Mouse (Mus musculus) brain, embryonic 18.5 days (tissue): Measurements from ENCODE around the gene Sh3rf1.

ENCODE experiments used
- DNase-seq: peaks from one replicate; pipeline ENCODE4 v3.0.0-alpha.2; 2012; ENCODE audit warnings: low read depth, low spot score

Sh3rf1 gene

DNA sequence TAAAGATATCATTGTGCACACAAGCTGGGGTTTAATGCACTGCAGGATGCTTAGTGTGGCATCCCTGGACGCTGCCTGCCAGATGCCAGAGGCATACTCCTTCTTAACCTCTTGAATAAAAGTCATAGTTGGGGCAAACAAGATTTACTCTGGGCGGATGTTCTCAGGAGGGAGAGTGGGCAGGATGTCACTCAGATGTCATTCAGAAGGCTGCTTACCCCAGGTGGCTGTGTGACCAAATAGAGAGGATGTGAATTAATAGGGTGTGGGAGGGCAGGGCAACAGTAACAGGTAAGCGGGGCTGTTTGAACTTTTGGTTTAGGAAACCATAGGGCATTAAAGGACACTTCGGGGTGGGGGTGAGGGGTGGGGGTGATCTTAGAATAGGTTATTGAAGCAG, 37.7 kb downstream of the Sh3rf1 start:
- no peak for DNase-seq

DNA sequence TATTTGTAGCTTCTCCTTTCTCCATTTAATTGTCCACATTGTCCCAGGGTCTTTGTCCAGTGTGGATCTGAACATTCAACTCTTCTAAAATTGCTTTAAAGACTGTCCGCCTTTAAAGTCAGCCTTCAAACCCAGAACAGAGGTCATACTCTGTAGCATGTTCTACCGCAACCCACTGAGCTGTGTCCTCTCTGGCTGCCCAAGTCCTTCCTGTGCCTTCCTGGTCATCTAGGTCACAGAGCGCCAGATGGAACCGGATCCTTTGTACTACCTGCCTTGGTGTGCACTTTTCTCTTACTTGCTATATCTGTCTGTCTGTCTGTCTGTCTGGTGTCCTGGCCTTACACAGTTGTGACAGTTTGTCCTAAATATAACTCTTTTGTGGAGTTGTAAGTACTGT, 40.0 kb downstream of the Sh3rf1 start:
- DNase-seq: no peak

- DNase-seq: no peak
Measured at GRCm38 (mm10) chr8:61264881-61265280, 41.2 kb downstream of the Sh3rf1 start.

DNA sequence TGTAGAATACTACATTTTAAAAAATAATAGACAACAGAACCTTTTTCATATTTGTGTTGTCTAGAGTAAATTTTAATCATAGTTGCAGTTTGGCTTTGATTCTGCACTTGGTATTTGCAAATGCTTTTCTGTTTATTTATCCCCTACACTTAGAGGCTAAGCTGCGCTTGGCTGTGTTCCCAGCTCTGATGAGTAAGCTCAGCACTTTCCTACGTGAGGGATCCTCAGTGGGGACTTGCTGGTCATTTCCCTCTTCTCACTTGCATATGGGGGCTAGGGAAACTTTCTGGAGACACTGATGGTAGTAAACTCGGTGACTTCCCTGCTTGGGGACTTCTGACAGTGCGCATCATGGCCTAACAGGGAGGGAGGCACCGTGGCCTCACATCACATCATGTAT, 41.7 kb downstream of the Sh3rf1 start:
- no peak for DNase-seq

DNA sequence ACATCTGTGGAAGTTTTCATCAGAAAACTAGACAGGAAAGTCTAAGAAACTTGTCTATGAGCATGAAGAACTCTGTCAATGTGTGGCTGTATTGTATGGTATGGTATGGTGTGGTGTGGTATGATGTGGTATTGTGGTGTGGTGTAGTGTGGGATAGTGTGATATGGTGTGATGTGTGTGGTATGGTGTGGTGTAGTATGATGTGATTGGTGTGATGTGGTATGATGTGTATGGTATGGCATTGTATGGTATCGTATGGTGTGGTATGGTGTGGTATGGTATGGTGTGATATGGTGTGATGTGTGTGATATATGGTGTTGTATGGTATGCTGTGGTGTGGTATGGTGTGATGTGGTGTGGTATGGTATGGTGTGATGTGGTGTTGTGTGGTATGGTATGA, 43.4 kb downstream of the Sh3rf1 start:
- no peak for DNase-seq

DNA sequence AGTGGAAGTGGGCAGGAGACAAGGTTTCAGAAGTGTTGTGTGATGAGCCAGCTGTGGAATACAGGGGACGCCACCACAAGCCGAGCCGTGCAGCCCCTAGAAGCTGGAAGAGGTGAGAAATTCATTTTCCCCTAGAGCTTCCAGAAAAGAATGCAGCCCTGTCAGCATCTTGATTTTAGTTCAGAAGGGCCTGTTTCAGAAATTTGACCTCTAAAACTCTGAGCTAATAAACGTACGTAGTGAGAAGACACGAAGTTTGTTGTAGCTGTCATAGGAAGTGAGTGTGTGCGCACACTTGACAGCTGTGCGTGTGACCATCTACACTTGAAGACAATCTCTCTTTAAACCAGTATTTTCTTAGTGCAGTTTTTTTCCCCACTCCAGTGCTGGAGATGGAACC, 44.0 kb downstream of the Sh3rf1 start:
- no peak for DNase-seq

DNA sequence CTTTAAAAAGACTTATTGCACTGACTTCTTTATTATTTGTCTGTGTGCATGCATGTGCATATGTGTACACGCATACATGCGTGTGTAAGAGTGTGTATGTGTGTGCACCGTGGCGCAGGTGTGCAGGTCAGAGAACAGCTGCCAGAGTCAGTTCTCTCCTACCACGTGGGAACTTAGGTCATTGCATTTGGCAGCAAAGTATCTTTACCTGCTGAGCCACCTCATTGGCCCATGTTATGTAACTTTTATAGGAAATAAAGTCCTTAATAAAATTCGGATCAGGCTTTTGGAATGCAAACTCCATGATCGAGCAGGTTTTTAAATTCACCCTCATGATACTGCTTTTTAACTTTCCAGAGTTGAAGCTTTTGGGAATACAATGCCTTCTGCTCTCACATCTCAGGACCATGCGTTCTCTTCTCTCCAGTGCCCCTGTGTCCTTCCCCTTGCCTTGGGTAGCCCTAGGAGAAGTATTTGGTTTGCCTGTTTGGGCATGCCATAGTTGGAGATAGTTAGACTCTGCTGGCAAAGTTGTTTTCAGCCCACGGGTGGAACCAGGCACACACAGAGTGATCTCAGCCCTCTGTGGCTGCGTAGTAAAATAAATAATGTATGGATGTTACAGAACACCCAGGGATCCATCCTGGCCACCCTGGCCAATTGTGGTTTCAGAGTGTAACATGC, 44.7 kb downstream of the Sh3rf1 start:
- no peak for DNase-seq

GRCm38 (mm10) chr8:61270016-61270415, 46.3 kb downstream of the Sh3rf1 start:
- no peak for DNase-seq

GRCm38 (mm10) chr8:61270541-61270940, 46.9 kb downstream of the Sh3rf1 start:
- DNase-seq: no peak

GRCm38 (mm10) chr8:61270961-61271360, 47.3 kb downstream of the Sh3rf1 start:
- no peak for DNase-seq

DNA sequence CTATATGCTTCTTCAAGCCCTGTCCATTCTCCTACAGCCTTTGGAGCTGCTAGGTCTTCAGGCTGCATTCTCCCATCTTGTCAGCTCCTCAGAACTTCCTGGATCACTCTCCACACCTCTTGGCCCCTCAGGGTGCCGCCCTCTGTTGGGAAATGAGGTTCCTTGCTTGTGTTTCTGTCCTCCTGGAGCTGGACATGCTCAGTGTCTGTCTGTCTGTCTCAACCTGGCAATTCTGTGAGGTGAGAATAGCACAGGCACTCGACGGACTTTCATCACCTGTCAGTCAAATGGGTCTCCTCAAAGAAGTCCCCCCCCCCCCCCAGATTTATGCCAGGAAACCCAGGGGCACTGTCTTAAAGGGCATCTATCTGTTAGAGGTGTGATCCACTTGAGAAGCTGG, 49.2 kb downstream of the Sh3rf1 start:
- no peak for DNase-seq

- no peak for DNase-seq
Measured at GRCm38 (mm10) chr8:61273307-61274221, 49.9 kb downstream of the Sh3rf1 start.

DNA sequence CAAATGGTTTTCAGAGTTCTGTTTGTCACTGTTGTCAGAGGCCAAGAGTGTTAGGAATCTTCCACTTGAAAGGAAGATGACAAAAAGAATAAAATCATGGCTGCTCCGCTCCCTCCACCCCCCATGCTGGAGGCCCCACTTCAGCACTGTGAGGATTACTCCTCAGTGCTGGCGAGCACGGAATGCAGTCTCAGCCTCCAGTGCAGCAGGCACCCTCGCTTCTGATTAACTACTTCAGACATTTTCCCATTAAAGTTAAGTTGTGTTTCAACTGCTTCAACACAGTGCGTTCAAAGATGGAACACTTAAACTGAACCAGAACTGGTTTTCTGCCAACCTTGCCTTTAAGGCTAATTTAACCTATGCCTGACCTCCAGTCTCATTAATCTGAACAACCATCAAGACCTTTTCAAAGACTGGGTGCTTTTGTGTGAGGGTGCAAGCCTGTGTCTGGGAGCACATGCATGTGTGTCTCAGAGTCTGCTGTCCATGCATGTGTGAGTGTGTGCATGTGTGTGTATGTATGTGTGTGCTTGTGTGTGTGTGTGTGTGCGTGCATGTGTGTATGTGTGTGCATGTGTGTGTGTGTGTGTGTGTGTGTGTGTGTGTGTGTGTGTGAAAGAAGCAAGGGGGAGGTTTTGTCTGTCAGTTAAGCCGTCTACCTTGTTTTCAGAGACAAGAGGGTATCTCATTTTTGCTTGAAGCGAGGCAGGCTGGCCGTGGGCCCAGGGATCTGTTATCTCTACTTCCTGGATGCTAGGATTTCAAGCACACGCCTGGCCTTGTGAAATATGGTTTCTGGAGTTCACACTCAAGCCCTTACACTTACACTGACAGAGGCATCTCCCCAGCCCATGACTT, 51.2 kb downstream of the Sh3rf1 start:
- DNase-seq: no peak

GRCm38 (mm10) chr8:61275463-61276356, 52.0 kb downstream of the Sh3rf1 start:
- DNase-seq: no peak

DNA sequence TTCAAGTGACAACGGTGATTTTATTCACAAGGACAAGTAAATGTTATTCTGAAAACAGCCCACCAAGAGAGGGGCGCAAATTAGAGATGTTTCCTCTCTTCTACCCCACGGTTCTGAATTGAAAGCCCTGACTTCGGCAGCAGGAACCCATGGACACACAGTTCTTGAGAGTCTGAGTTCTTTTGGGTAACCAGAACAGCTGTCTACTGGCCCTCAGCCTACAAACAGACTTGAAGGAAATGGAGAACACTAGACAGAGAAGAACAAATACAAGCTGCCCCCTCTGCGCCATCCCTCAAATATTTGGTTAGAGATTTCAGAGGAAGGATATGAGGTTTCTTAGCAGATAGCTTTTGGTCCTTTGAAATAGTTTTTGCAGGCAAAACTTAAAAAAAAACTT, 52.7 kb downstream of the Sh3rf1 start:
- DNase-seq: no peak

GRCm38 (mm10) chr8:61279030-61279429, 55.4 kb downstream of the Sh3rf1 start:
- no peak for DNase-seq

GRCm38 (mm10) chr8:61282303-61283168, 58.9 kb downstream of the Sh3rf1 start:
- no peak for DNase-seq

- DNase-seq: no peak
Measured at GRCm38 (mm10) chr8:61283169-61284081, 59.8 kb downstream of the Sh3rf1 start.

GRCm38 (mm10) chr8:61285896-61286295, 62.2 kb downstream of the Sh3rf1 start:
- DNase-seq: no peak
